Mouse (Mus musculus): ENCODE data around the gene Cdc42ep5. TPM values are rescaled to one million over a fixed set of nuclear protein-coding genes. Genes with fewer than 3 reads are reported as not detected.
A peak's percentile ranks its signal among the peaks of the same experiment; 100 is the strongest.

Cdc42ep5 gene
- polyA plus RNA-seq, 1 experiment from 2014 or later, result 26.7 TPM

DNA sequence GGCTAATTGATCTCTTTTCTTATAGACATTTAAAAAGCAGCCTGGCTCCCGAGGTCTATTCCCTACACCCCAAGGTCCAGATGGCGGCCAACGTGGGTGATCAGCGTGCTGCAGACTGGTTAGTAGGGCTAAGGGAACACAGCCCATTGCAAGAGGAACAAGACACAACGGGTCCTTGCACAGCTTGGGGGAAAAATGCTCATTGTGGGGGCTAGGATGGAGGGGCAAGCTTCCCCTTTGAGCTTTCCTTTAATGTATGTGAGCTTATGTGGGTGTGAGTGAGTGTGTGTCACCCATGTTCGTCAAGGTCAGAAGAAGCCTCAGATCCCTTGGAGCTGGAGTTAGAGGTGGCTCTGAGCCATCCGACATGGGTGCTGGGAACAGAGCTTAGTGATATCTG, 26.0 kb downstream of the Cdc42ep5 start:
- peak overlapping the region; percentile 91; the same call in 1 of the 2 replicates for H3K9ac ChIP-seq (ENCODE audit: low read length)
- no peak overlapping the region for H3K4me3 ChIP-seq (ENCODE audit: control insufficient read depth in 1 of 2, insufficient read depth in 1 of 2, low read depth in 1 of 2, low read length in 2 of 2)
- H3K36me3 ChIP-seq (ENCODE audit: control insufficient read depth, insufficient read depth, low read length), result peaks cover 59% of the 10 kb centered on the region
- ATAC-seq (ENCODE audit: insufficient number of reproducible peaks, insufficient read depth, low FRiP score, low read depth), result no peak
- H3K27me3 ChIP-seq (ENCODE audit: control insufficient read depth, insufficient read depth, low read length), result no peaks in the 10 kb centered on the region
- no peaks in the 10 kb centered on the region for H3K9me3 ChIP-seq (ENCODE audit: control insufficient read depth, low read length)
- 89% methylated on average over 7 of the region's 7 CpGs for WGBS
- H3K4me1 ChIP-seq (ENCODE audit: control insufficient read depth in 2 of 2, insufficient read depth in 2 of 2, low read length in 2 of 2), result peaks cover 0 to 14% of the 10 kb centered on the region in 2 experiments; a peak in 3 of 4 replicates
- no peak overlapping the region for H3K27ac ChIP-seq (replicated peaks in 1 of 2; ENCODE audit: control insufficient read depth in 1 of 2, insufficient read depth in 1 of 2, low read depth in 2 of 2, low read length in 2 of 2)
- no peak overlapping the region for H3K4me2 ChIP-seq (ENCODE audit: low read length)

DNA sequence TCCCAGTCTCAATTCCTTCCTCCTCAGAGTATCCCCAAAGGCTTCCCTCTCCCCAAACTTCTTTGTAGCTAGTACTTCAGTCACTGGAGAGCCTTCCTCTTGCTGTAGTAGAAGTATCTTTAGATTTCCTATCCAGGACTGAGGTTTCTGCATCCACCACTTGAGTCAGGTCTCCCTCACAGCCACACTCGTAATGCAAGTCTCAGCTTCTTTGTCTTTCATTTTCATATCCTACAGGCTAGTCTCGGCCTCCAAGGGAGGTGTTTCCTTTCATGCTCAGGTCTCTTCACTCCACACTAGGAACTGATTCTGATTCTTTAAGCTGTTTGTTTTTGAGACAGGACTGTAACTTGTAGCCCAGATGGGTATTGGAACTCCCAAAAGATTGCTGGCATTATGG, 26.5 kb downstream of the Cdc42ep5 start:
- H3K4me2 ChIP-seq (ENCODE audit: low read length), result peak overlapping the region; percentile 95
- H3K36me3 ChIP-seq (ENCODE audit: control insufficient read depth, insufficient read depth, low read length), result peaks cover 54% of the 10 kb centered on the region

DNA sequence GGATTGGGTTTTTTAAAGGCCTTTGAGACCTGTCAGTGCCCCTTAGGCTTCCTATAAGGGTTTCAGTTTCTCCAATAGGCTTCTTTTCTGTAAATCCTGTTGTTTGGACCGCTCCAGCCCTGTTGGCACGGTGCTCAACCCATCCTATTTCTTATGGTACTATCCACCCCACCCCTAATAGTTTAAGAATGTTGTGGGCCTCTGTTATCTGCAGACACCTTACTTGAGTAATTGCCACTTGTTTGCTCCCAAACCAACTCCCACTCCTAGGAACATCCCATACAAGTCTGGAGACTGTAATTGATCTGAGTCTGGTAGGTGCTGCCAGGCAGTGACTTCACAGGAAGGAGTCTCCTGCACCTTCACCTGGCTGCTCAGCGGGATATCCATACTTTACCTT, 26.9 kb downstream of the Cdc42ep5 start:
- no peaks in the 10 kb centered on the region for H3K9me3 ChIP-seq (ENCODE audit: control insufficient read depth, low read length)
- H3K9ac ChIP-seq (ENCODE audit: low read length), result peak overlapping the region; percentile 91
- H3K4me1 ChIP-seq (ENCODE audit: control insufficient read depth in 2 of 2, insufficient read depth in 2 of 2, low read length in 2 of 2), result peaks cover 0 to 14% of the 10 kb centered on the region in 2 experiments; a peak in 3 of 4 replicates
- peak overlapping the region; percentile 78 to 93 for H3K4me3 ChIP-seq (ENCODE audit: control insufficient read depth in 1 of 2, insufficient read depth in 1 of 2, low read depth in 1 of 2, low read length in 2 of 2)
- ATAC-seq (ENCODE audit: insufficient number of reproducible peaks, insufficient read depth, low FRiP score, low read depth), result no peak
- no peaks in the 10 kb centered on the region for H3K27me3 ChIP-seq (ENCODE audit: control insufficient read depth, insufficient read depth, low read length)
- H3K27ac ChIP-seq (replicated peaks in 1 of 2; ENCODE audit: control insufficient read depth in 1 of 2, insufficient read depth in 1 of 2, low read depth in 2 of 2, low read length in 2 of 2), result peak overlapping the region in 1 of 2 experiments; percentile 91; a peak in 2 of 4 replicates
- peaks cover 50% of the 10 kb centered on the region for H3K36me3 ChIP-seq (ENCODE audit: control insufficient read depth, insufficient read depth, low read length)
- WGBS, result 57% methylated on average over 3 of the region's 3 CpGs
- H3K4me2 ChIP-seq (ENCODE audit: low read length), result peak overlapping the region; percentile 95

More for the DNA sequence above, 26.5 kb downstream of the Cdc42ep5 start:
- WGBS, result 86% methylated on average over 2 of the region's 2 CpGs
- no peaks in the 10 kb centered on the region for H3K27me3 ChIP-seq (ENCODE audit: control insufficient read depth, insufficient read depth, low read length)
- peak overlapping the region in 1 of 2 experiments; percentile 93; a peak in 2 of 4 replicates for H3K4me3 ChIP-seq (ENCODE audit: control insufficient read depth in 1 of 2, insufficient read depth in 1 of 2, low read depth in 1 of 2, low read length in 2 of 2)
- H3K4me1 ChIP-seq (ENCODE audit: control insufficient read depth in 2 of 2, insufficient read depth in 2 of 2, low read length in 2 of 2), result peaks cover 0 to 14% of the 10 kb centered on the region in 2 experiments; a peak in 3 of 4 replicates
- ATAC-seq (ENCODE audit: insufficient number of reproducible peaks, insufficient read depth, low FRiP score, low read depth), result no peak
- H3K27ac ChIP-seq (replicated peaks in 1 of 2; ENCODE audit: control insufficient read depth in 1 of 2, insufficient read depth in 1 of 2, low read depth in 2 of 2, low read length in 2 of 2), result no peak overlapping the region
- no peaks in the 10 kb centered on the region for H3K9me3 ChIP-seq (ENCODE audit: control insufficient read depth, low read length)
- peak overlapping the region; percentile 91 for H3K9ac ChIP-seq (ENCODE audit: low read length)

DNA sequence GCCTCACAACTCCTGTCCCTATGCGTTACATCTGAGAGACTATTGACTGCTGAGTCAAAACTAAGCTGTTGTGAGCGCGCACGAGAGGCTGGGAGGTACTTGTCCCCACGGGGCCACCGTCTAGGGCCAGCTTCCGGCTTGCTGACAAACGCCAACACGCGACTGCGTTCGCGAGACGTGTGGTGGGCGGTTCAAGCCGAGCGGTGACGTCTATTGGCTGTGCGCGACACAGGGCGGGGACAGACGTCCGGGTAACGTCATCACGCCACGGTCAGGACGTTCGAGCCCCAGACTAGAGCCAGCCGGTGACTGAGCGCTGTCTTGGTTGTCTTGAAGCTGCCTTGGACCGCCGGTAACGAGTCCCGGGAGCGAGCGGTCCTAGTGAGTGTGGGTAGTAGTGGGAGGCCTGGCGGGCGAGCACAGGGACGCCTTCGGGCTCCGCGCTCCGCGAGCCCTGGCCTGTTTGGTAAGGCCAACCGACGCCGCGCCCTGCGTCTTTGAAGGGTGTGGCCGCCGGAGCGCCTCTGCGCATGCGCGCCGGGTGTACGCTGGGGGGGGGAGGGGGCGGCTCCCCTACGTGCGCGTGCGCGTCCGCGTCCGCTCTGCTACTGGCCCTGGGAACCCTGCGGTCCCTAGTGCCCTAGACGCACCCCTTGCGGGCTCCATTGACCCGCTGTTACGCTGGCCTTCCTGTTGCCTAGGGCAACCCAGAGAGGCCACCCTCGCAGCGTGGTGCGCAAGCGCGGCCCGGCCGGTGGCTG, 27.7 kb downstream of the Cdc42ep5 start, which contains the start of gene Leng8:
Gene Leng8 (plus strand): TSS at position 269 of the 761 bp plus-strand sequence.
- under 1% methylated on average over 64 of the region's 78 CpGs for WGBS

DNA sequence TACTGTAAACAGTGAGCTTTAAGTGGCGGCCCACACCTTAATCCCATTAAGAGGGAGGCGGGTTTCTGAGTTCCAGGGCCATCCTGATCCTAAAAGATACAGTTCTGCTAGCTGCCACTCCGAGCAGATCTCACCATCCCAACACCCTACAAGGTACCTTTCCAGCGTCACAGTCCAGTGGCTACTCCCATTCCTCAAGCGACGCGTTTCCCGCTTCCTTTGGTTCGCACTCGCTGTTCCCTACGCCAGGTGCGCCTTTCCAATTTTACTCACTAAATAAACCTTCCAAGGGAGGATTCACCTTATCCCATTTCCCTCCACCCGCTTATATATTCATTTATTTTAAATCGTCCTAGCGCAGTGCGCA, 28.3 kb downstream of the Cdc42ep5 start:
- peak overlapping the region; percentile 45 to 91 for H3K27ac ChIP-seq (replicated peaks in 1 of 2; ENCODE audit: control insufficient read depth in 1 of 2, insufficient read depth in 1 of 2, low read depth in 2 of 2, low read length in 2 of 2)
- WGBS, result 1% methylated on average over 16 of the region's 16 CpGs
- peak; percentile 6; the same call in 1 of the 2 replicates for ATAC-seq (ENCODE audit: insufficient number of reproducible peaks, insufficient read depth, low FRiP score, low read depth)

More for the DNA sequence above, 27.7 kb downstream of the Cdc42ep5 start, which contains the start of gene Leng8:
- H3K36me3 ChIP-seq (ENCODE audit: control insufficient read depth, insufficient read depth, low read length), result peaks cover 42% of the 10 kb centered on the region
- no peaks in the 10 kb centered on the region for H3K9me3 ChIP-seq (ENCODE audit: control insufficient read depth, low read length)
- ATAC-seq (ENCODE audit: insufficient number of reproducible peaks, insufficient read depth, low FRiP score, low read depth), result peak; percentile 98
- peak within 1 kb of the TSS; percentile 91 for H3K27ac ChIP-seq (replicated peaks in 1 of 2; ENCODE audit: control insufficient read depth in 1 of 2, insufficient read depth in 1 of 2, low read depth in 2 of 2, low read length in 2 of 2)
- peak within 1 kb of the TSS; percentile 78 to 93 for H3K4me3 ChIP-seq (ENCODE audit: control insufficient read depth in 1 of 2, insufficient read depth in 1 of 2, low read depth in 1 of 2, low read length in 2 of 2)
- H3K4me2 ChIP-seq (ENCODE audit: low read length), result peak within 1 kb of the TSS; percentile 95
- H3K27me3 ChIP-seq (ENCODE audit: control insufficient read depth, insufficient read depth, low read length), result no peaks in the 10 kb centered on the region
- H3K9ac ChIP-seq (ENCODE audit: low read length), result peak within 1 kb of the TSS; percentile 91
- peaks cover 0 to 14% of the 10 kb centered on the region in 2 experiments; a peak in 3 of 4 replicates for H3K4me1 ChIP-seq (ENCODE audit: control insufficient read depth in 2 of 2, insufficient read depth in 2 of 2, low read length in 2 of 2)

DNA sequence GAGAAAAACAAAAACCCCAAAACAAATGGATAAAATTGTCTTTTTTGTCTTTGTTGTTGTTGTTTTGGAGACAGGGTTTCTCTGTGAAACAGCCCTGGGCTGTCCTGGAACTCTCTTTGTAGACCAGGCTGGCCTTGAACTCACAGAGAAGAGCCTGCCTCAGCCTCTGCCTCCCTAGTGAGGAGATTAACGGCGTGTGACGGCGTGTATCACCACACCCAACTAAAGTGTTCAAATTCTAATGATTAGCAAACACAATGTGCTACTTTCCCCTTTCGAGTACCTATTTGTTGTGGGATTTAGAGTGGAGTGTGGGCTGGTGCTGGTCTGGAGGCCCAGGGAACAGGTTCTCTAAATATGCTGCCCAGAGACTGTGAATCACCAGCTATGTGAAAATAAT, 29.7 kb downstream of the Cdc42ep5 start:
- Histone ChIP-seq H3K36me3 (ENCODE audit: control insufficient read depth, insufficient read depth, low read length) (peaks cover 21% of the 10 kb centered on the region), H3K4me1 (ENCODE audit: control insufficient read depth in 2 of 2, insufficient read depth in 2 of 2, low read length in 2 of 2) (peaks cover 0 to 26% of the 10 kb centered on the region in 2 experiments; a peak in 3 of 4 replicates), H3K9ac (ENCODE audit: low read length) (no peak overlapping the region), H3K27ac (replicated peaks in 1 of 2; ENCODE audit: control insufficient read depth in 1 of 2, insufficient read depth in 1 of 2, low read depth in 2 of 2, low read length in 2 of 2) (no peak overlapping the region), H3K9me3 (ENCODE audit: control insufficient read depth, low read length) (no peaks in the 10 kb centered on the region), H3K4me3 (ENCODE audit: control insufficient read depth in 1 of 2, insufficient read depth in 1 of 2, low read depth in 1 of 2, low read length in 2 of 2) (no peak overlapping the region), H3K27me3 (ENCODE audit: control insufficient read depth, insufficient read depth, low read length) (no peaks in the 10 kb centered on the region), H3K4me2 (ENCODE audit: low read length) (no peak overlapping the region)
- WGBS, result 92% methylated on average over 5 of the region's 5 CpGs
- ATAC-seq (ENCODE audit: insufficient number of reproducible peaks, insufficient read depth, low FRiP score, low read depth), result no peak

More for the DNA sequence above, 28.3 kb downstream of the Cdc42ep5 start:
- Histone ChIP-seq H3K9me3 (ENCODE audit: control insufficient read depth, low read length) (no peaks in the 10 kb centered on the region), H3K4me2 (ENCODE audit: low read length) (peak overlapping the region; percentile 83), H3K9ac (ENCODE audit: low read length) (peak overlapping the region; percentile 91), H3K27me3 (ENCODE audit: control insufficient read depth, insufficient read depth, low read length) (no peaks in the 10 kb centered on the region), H3K4me3 (ENCODE audit: control insufficient read depth in 1 of 2, insufficient read depth in 1 of 2, low read depth in 1 of 2, low read length in 2 of 2) (peak overlapping the region; percentile 66 to 93), H3K36me3 (ENCODE audit: control insufficient read depth, insufficient read depth, low read length) (peaks cover 36% of the 10 kb centered on the region), H3K4me1 (ENCODE audit: control insufficient read depth in 2 of 2, insufficient read depth in 2 of 2, low read length in 2 of 2) (peaks cover 0 to 18% of the 10 kb centered on the region in 2 experiments; a peak in 3 of 4 replicates)

DNA sequence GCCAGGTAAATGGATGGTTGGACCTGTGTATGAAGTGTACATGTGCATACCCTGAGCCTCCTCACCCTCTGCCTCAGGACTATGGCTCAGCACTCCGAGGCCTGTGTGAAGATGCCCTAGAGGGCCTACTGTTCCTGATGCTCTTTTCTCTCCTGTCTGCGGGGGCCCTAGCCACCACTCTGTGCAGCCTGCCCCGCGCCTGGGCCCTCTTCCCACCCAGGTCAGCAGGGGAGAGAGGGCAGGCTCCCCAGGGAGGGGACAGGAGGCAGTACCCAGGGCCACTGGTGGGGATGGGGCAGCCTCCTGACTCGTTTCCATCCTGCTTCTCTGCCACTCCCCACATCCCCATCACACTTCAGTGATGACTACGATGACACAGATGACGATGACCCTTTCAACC, 31.7 kb downstream of the Cdc42ep5 start:
- WGBS, result 71% methylated on average over 5 of the region's 7 CpGs
- no peak overlapping the region for H3K27ac ChIP-seq (replicated peaks in 1 of 2; ENCODE audit: control insufficient read depth in 1 of 2, insufficient read depth in 1 of 2, low read depth in 2 of 2, low read length in 2 of 2)
- no peaks in the 10 kb centered on the region for H3K9me3 ChIP-seq (ENCODE audit: control insufficient read depth, low read length)
- no peak overlapping the region for H3K4me3 ChIP-seq (ENCODE audit: control insufficient read depth in 1 of 2, insufficient read depth in 1 of 2, low read depth in 1 of 2, low read length in 2 of 2)
- no peak overlapping the region for H3K4me2 ChIP-seq (ENCODE audit: low read length)
- no peaks in the 10 kb centered on the region for H3K27me3 ChIP-seq (ENCODE audit: control insufficient read depth, insufficient read depth, low read length)
- H3K9ac ChIP-seq (ENCODE audit: low read length), result no peak overlapping the region
- peaks cover 0 to 23% of the 10 kb centered on the region in 2 experiments; a peak in 2 of 4 replicates for H3K4me1 ChIP-seq (ENCODE audit: control insufficient read depth in 2 of 2, insufficient read depth in 2 of 2, low read length in 2 of 2)
- ATAC-seq (ENCODE audit: insufficient number of reproducible peaks, insufficient read depth, low FRiP score, low read depth), result no peak
- peaks cover 2% of the 10 kb centered on the region for H3K36me3 ChIP-seq (ENCODE audit: control insufficient read depth, insufficient read depth, low read length)
